Mouse (Mus musculus): ENCODE data around the gene Morf4l1. TPM values are rescaled to one million over a fixed set of nuclear protein-coding genes. Genes with fewer than 3 reads are reported as not detected.

Morf4l1 gene
- 410 and 423 TPM in 2 replicates for polyA plus RNA-seq (2012; rRNA removed)

DNA sequence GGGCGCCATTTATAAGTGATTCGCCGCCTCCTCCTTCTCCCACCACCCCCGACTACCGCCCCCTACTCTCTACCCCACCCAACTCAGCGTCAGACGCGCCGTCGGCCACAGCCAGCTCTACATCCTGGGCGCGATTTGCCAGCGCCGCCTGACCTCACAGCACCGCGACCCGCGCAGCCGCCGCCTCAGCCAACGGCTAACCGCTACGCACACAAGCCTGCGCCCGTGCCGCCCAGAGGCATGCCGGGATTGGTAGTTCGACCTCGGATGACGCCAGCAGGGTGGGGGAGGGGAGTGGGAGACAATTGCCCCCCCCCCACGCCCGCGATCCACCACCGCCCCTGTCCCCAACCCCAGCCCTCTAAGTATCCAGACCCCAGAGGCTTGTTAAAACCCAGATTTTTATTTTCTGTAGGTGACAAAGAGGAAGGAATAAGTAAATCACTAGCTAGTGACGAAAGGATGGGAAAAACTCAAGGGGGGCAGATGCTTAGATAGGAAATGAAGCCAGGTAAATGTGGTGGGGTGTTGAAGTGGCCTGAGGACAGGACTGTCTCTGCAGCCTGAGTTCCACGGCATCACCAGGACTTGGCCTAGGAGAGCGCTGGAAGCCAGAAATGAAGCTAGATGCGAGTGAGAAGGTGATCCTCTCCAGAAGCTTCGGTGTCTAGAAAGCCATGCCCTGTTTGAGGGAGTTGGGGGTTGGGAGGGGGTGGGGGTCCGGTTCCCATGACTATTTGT lies at the start of gene Morf4l1:
TSS of gene Morf4l1 (minus strand) at position 208 of the 741 bp plus-strand sequence.
- TF ChIP-seq POLR2A (IDR thresholded peaks at IDR 0.05; ENCODE audit: extremely low read depth, insufficient read depth, low read length) = peak; percentile 67; the same call in 1 of the 2 replicates
- no peak for TF ChIP-seq CTCF (IDR thresholded peaks at IDR 0.05; ENCODE audit: extremely low read depth, insufficient read depth, low read length)
- peaks cover 6% of the 10 kb centered on the region; the same call in 1 of the 2 replicates for H3K4me1 ChIP-seq (ENCODE audit: control insufficient read depth, insufficient read depth, low read length)

DNA sequence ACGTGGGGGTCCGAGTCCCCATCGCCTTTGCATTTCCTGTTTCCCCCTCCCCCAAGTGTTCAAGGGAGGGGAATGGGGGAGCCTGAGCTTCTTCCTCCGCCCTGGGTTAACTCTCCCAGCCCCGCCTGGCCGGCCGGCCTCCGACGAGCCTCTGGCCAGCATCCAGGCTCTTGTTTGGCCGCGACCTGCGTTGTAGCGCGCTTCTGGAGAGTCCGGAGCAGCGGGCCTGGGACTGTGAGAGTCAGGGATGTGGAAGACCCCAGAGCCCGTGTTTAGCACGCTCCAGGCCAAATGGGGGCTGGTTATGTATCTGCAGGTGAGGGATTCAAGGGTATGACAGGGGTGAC lies 49.1 kb upstream of the Morf4l1 start:
- Histone ChIP-seq H3K27ac (ENCODE audit: insufficient read depth, low read length) (no peak overlapping the region), H3K4me3 (ENCODE audit: insufficient read depth, low read length) (peak overlapping the region; percentile 31; the same call in 1 of the 2 replicates), H3K4me1 (ENCODE audit: control insufficient read depth, insufficient read depth, low read length) (no peaks in the 10 kb centered on the region)
- TF ChIP-seq CTCF (IDR thresholded peaks at IDR 0.05; ENCODE audit: extremely low read depth, insufficient read depth, low read length) = no peak
- no peak for TF ChIP-seq POLR2A (IDR thresholded peaks at IDR 0.05; ENCODE audit: extremely low read depth, insufficient read depth, low read length)

More for the DNA sequence above, at the start of gene Morf4l1:
- Histone ChIP-seq H3K4me3 (ENCODE audit: insufficient read depth, low read length) (peak within 1 kb of the TSS; percentile 64), H3K27ac (ENCODE audit: insufficient read depth, low read length) (peak within 1 kb of the TSS; percentile 98)

GRCm38 (mm10) chr9:90162926-90163748 lies 48.6 kb upstream of the Morf4l1 start, which contains the start of gene Adamts7:
Gene Adamts7 (plus strand): TSS chr9:90163069.
- Histone ChIP-seq H3K27ac (ENCODE audit: insufficient read depth, low read length) (no peak within 1 kb of the TSS), H3K4me3 (ENCODE audit: insufficient read depth, low read length) (peak within 1 kb of the TSS; percentile 31), H3K4me1 (ENCODE audit: control insufficient read depth, insufficient read depth, low read length) (no peaks in the 10 kb centered on the region)
- no peak for TF ChIP-seq POLR2A (IDR thresholded peaks at IDR 0.05; ENCODE audit: extremely low read depth, insufficient read depth, low read length)
- TF ChIP-seq CTCF (IDR thresholded peaks at IDR 0.05; ENCODE audit: extremely low read depth, insufficient read depth, low read length) = no peak

- H3K4me3 ChIP-seq (ENCODE audit: insufficient read depth, low read length) = peak overlapping the region; percentile 31; the same call in 1 of the 2 replicates
- no peak for TF ChIP-seq POLR2A (IDR thresholded peaks at IDR 0.05; ENCODE audit: extremely low read depth, insufficient read depth, low read length)
- TF ChIP-seq CTCF (IDR thresholded peaks at IDR 0.05; ENCODE audit: extremely low read depth, insufficient read depth, low read length) = no peak
- no peak overlapping the region for H3K27ac ChIP-seq (ENCODE audit: insufficient read depth, low read length)
- H3K4me1 ChIP-seq (ENCODE audit: control insufficient read depth, insufficient read depth, low read length) = no peaks in the 10 kb centered on the region
Observed at GRCm38 (mm10) chr9:90162243-90162925, 47.8 kb upstream of the Morf4l1 start.

- H3K4me1 ChIP-seq (ENCODE audit: control insufficient read depth, insufficient read depth, low read length) = no peaks in the 10 kb centered on the region
- no peak overlapping the region for H3K4me3 ChIP-seq (ENCODE audit: insufficient read depth, low read length)
- TF ChIP-seq POLR2A (IDR thresholded peaks at IDR 0.05; ENCODE audit: extremely low read depth, insufficient read depth, low read length) (no peak), CTCF (IDR thresholded peaks at IDR 0.05; ENCODE audit: extremely low read depth, insufficient read depth, low read length) (no peak)
- no peak overlapping the region for H3K27ac ChIP-seq (ENCODE audit: insufficient read depth, low read length)
Observed at GRCm38 (mm10) chr9:90146869-90147268, 32.3 kb upstream of the Morf4l1 start.

GRCm38 (mm10) chr9:90145788-90146187 lies 31.2 kb upstream of the Morf4l1 start:
- no peak overlapping the region for H3K27ac ChIP-seq (ENCODE audit: insufficient read depth, low read length)
- TF ChIP-seq CTCF (IDR thresholded peaks at IDR 0.05; ENCODE audit: extremely low read depth, insufficient read depth, low read length) (no peak), POLR2A (IDR thresholded peaks at IDR 0.05; ENCODE audit: extremely low read depth, insufficient read depth, low read length) (no peak)
- H3K4me1 ChIP-seq (ENCODE audit: control insufficient read depth, insufficient read depth, low read length) = no peaks in the 10 kb centered on the region
- H3K4me3 ChIP-seq (ENCODE audit: insufficient read depth, low read length) = no peak overlapping the region

- no peak overlapping the region for H3K4me3 ChIP-seq (ENCODE audit: insufficient read depth, low read length)
- H3K4me1 ChIP-seq (ENCODE audit: control insufficient read depth, insufficient read depth, low read length) = no peaks in the 10 kb centered on the region
- no peak for TF ChIP-seq POLR2A (IDR thresholded peaks at IDR 0.05; ENCODE audit: extremely low read depth, insufficient read depth, low read length)
- TF ChIP-seq CTCF (IDR thresholded peaks at IDR 0.05; ENCODE audit: extremely low read depth, insufficient read depth, low read length) = no peak
- H3K27ac ChIP-seq (ENCODE audit: insufficient read depth, low read length) = no peak overlapping the region
Observed at GRCm38 (mm10) chr9:90136678-90136965, 22.0 kb upstream of the Morf4l1 start.

DNA sequence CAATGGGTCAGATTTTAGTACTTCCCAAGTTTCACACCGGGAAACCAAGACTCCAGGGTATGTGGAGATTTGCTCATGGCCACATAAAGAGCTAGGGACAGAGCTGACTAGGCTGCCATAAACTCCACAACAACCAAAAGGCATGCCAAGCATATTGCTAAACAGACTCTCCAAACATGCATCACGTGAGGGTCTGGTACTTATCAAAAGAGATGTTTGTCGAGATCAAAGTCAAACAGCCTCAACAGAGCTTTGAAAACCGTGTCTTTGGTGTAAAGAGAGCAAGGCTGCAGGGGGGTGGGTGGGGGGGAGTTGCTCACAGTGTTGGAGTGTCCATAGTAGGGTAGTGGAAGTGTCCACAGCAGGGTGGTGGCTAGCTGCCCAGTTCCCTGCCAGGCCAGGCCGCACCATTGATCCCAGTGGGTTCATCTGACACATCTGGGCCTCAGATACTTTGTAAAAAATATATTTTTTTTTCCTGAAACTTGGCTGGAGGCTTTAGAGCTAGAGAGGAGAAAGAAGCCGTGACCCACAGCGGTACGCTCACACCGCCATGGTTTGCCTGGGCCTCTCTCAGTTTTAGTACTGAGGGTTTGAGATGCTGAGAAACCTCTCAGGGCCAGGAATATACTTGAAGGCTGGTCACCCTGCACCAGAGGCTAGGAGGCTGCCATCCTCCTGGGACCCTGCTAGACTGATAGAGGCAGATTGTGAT lies 21.5 kb upstream of the Morf4l1 start:
- H3K4me1 ChIP-seq (ENCODE audit: control insufficient read depth, insufficient read depth, low read length) = no peaks in the 10 kb centered on the region
- no peak overlapping the region for H3K27ac ChIP-seq (ENCODE audit: insufficient read depth, low read length)
- TF ChIP-seq POLR2A (IDR thresholded peaks at IDR 0.05; ENCODE audit: extremely low read depth, insufficient read depth, low read length) (no peak), CTCF (IDR thresholded peaks at IDR 0.05; ENCODE audit: extremely low read depth, insufficient read depth, low read length) (no peak)
- H3K4me3 ChIP-seq (ENCODE audit: insufficient read depth, low read length) = no peak overlapping the region

DNA sequence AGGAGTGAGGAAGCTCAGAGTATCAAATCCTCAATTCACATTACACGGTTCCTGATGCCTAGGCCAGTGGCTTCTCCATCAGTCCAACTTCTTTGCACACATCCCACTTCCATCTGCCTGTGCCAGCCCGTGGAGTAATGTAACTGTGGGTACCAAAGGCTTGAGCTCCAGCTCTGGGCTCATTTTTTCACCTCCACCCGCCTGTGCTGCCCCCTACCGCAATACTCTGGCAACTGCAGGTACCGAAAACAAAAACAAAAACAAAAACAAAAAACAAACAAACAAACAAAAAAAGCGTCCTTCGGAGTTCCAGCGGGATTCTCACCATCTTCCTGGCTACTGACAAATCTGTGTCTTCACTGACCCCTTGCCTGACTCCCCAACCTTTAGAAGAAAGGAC lies 20.9 kb upstream of the Morf4l1 start:
- H3K4me3 ChIP-seq (ENCODE audit: insufficient read depth, low read length) = no peak overlapping the region
- TF ChIP-seq CTCF (IDR thresholded peaks at IDR 0.05; ENCODE audit: extremely low read depth, insufficient read depth, low read length) (no peak), POLR2A (IDR thresholded peaks at IDR 0.05; ENCODE audit: extremely low read depth, insufficient read depth, low read length) (no peak)

More for the DNA sequence above, 20.9 kb upstream of the Morf4l1 start:
- Histone ChIP-seq H3K4me1 (ENCODE audit: control insufficient read depth, insufficient read depth, low read length) (no peaks in the 10 kb centered on the region), H3K27ac (ENCODE audit: insufficient read depth, low read length) (no peak overlapping the region)

Data from cortical plate, adult 2 months (tissue).